Mouse (Mus musculus): ENCODE results near the gene 2310033P09Rik.
A peak's percentile ranks its signal among the peaks of the same experiment; 100 is the strongest.

Gene 2310033P09Rik

DNA sequence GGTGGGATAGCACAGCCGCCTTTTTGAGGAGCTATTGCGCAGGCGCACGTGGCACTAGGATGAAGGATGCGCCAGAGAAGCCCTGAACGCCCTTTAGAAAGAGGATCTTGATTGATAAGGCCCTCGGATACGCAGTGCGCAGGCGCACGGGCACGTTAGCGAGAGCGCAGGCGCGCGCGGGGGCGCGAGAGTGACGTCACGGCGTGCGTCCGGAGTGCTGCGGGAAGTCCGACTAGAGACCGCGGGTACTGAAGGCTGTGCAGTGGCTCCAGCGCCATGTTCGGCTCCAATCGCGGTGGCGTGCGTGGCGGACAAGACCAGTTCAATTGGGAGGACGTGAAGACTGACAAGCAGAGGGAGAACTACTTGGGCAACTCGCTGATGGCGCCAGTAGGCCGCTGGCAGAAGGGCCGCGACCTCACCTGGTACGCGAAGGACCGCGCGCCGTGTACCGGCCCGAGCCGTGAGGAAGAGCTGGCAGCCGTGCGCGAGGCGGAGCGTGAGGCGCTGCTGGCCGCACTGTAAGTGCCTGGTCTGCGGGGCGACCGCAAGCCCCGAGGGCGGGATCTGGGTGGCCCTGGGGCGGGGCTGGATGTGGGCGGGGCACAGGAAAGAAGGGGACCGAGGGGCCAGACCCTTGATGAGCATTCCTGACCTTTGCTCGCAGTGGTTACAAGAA lies at the start of gene 2310033P09Rik:
Gene 2310033P09Rik (plus strand): TSS at position 169 of the 679 bp plus-strand sequence.
- DNase-seq (ENCODE audit: low spot score in 2 of 2), result peak; percentile 93 to 94

DNA sequence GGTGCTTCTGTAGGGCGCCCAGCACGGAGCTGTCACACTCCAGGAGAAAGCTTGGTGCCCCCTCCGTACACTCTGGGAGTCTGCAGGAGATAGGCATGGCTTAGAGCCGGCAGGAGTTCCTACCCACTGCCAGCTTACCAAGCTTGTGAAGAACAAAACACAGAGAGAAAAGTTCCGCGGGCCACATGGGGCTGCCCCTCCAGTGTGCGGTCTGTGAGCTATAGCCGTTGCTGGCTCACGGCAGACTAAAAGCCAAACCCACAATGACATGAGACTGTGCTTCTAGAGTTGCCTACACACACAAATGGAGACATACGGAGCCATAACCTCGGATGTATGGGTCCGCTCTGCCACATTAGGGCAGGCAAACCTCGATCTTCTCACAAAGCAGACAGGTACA lies 49.0 kb upstream of the 2310033P09Rik start:
- DNase-seq (ENCODE audit: low spot score in 2 of 2), result no peak

DNA sequence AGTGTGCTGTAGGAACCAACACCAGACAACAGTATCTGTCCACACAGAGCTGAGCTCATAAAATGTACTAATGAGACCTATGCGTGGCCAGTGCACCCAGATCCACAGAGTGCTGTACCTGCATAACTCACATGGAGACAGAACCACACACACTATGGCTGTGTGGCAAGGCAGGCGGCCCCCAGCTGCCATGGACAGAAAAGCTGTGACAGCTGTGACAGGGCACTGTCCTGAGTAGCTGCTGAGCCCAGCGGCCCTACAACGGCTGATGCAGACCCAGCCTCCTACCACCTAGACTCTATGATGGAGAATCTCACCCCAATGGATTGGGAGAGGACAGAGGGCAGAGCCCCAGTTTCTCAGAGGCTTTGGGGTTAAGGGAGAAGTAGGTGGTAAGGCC lies 48.6 kb upstream of the 2310033P09Rik start:
- DNase-seq (ENCODE audit: low spot score in 2 of 2), result no peak

DNA sequence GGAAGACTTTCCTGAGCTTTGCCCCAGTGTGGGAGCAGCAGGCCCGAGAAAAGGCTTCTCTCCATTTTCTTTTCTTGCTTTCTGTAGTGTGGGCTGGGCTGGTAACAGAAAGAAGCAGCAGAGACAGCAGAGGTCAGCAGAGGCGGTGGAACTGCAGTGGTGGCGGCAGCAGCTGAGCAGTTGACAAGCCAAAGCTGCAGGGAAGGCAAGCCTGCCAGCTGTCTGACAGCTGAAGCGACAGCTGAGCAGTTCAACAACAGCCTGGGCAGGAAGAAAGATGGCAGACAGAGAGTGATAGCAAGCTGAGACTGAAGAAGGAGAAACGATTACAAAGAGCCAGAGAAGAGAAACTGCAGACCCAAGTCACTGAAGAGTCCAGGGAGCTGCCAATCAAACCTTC lies 46.7 kb upstream of the 2310033P09Rik start:
- DNase-seq (ENCODE audit: low spot score in 2 of 2), result no peak

DNA sequence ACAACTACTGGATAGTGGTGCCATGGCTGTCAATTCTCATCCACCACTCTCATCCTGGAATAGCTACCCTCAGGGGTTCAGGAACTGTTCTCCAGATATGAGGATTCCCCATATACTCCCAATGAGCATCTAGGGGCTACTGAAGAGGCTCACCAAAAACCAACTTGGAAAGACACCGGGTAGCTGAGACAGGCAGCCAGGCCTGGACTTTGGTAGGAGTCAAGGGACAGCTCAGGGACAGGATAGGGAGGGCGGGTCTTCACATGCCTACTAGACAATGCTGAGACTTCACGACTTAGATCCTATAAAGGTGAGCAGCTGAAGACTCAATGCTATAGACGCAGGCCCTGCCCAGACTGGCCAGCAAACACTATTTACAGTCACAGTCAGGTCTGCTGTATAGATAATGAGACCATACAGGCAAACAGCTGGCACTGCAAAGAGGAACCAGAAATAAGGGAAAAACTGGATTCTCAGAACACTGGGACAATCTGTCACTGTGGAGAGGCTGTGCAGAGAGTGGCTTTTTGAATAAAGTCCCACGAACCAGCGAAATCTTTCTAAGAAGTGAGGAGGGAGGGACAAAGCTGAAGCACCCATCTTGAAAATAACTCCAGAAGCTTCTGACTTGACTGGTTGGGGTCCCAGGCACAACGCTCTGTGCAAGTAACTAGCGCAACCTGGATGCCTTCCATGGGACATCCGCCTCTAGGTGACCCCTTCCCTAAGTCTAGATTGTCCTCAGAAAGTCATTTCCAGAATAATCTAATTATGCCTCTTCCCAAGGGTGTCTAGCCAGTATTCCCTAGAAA lies 45.5 kb upstream of the 2310033P09Rik start:
- no peak for DNase-seq (ENCODE audit: low spot score in 2 of 2)

DNA sequence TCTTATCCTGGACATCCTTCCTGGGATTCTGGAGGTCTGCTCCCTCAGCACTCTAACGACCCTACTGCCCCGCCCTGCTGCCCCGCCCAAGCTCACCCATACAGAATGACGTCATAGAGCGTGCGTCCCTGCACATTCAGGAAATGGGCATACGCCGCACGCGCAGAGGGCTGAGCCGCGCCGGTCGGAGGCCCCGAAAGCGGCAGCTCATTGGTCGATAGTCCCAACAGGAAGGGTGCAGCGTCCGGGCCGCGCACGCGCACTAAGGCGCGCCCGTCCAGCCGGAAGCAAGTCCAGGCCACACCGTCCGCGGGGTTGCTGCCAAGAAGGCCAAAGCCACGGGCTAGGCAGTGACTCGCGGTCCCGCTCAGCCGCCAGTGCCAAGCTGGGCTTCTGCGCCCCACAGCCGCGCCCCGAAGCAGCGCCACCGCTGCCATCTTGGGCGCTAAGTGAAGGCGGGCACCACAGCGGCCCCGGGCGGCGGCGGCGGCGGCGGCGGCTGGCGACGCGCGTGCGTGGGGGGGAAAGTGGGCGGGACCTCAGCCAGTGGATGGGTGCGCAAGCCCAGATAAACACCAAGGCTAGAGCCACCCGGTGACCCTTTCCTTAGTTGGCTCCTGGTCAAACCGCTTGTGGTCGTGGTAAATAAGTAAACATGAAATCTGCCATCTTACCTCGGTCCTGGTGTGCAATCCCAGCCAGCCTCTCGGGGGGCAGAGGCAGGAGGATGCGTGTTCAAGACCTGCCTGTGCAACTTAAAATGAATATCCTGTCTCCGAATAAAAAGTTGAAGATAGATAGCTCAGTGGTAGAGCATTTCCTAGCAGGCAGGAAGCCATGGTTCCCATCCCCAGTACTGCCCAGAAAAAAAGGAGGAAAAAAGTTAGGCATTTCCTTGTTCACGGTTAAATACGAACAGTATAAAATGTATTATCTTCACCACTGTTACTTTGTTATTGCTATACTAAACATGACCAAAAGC lies 44.6 kb upstream of the 2310033P09Rik start, which contains the start of gene Iba57:
Gene Iba57 (minus strand): TSS at position 485 of the 982 bp plus-strand sequence.
- peak; percentile 97 to 99 for DNase-seq (ENCODE audit: low spot score in 2 of 2)

DNA sequence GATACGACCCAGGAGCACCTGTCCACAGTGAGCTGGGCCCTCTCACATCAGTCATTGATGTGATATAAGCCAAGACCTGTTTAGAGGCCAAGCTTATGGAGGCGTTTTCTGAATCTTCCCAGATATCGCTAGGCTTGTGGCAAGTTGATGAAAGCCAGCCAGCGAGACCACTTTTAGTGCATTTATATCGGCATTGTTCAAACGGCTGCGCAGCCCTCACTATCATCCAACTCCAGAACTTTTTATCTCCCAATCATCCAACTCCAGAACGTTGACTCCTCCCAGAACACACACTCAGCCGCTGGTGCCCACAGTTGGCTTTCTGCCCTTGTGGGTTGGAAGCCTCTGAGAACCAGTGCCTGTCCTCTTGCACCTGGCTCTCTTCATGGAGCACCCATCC lies 43.7 kb upstream of the 2310033P09Rik start:
- DNase-seq (ENCODE audit: low spot score in 2 of 2), result no peak

DNA sequence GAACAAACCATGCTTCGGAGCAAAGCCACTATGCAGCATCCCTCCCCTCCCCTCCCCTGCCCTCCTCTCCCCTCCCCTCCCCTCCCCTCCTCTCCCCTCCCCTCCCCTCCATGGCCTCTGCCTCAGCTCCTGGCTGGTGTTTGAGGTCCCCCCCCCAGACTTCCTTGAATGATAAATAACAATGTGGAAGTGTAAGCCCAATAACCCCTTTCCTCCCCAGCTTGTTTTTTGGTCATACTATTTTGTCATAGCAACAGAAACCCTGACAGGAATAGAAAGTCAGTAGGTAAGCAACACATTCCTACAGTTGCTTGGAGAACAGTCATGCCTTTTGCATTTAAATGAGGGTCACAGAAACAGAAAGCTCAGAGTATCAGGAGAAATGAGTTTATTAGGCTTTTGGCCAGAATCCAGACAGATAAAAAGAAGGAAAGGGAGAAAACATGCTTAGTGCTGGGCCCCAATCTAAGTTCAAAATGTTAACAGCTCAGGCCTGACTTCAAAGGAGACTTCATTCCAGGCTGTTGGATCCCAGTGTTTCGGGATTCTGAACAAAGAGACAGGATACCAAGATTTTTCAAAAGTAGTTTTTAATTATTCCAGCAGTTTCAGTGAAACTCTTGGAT lies 42.4 kb upstream of the 2310033P09Rik start:
- no peak for DNase-seq (ENCODE audit: low spot score in 2 of 2)

DNA sequence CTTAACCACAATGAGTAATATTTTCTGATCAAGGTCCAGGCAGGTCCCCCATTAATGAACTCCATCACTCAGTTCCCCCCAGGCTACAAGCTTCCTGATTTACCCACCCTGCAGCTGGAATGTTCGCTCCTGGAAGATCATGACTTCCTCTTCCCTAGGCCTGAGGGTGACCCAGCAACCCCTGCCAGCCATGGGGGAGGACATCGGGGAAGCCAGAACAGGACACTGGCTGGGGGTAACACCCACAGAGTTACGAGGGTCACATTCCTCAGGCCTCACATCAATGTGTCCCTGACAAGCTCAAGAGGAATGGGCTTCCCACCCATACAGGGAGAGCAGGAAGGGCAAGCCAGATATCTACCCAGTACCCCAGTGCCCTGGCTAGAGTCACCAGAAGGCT lies 38.3 kb upstream of the 2310033P09Rik start:
- no peak for DNase-seq (ENCODE audit: low spot score in 2 of 2)

DNA sequence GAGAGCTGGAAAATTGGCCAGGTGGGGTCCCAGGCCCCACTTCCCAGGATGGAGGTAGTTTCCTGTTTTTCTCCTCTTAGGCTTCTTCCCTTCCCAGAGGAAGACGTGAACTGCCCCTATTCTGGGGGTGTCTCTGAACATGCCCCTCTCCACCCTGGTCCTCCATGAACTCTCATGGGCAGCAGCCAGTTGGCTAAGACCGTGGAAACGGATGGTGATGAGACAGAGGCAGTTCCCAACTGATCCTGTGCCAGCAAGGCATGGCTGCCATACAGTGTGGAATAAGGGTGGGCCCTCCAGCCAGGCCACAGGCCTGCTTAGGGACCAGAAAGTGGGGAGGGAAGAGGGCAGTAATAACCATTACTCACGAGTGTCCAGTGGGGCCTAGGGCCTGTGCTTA lies 37.6 kb upstream of the 2310033P09Rik start:
- no peak for DNase-seq (ENCODE audit: low spot score in 2 of 2)

DNA sequence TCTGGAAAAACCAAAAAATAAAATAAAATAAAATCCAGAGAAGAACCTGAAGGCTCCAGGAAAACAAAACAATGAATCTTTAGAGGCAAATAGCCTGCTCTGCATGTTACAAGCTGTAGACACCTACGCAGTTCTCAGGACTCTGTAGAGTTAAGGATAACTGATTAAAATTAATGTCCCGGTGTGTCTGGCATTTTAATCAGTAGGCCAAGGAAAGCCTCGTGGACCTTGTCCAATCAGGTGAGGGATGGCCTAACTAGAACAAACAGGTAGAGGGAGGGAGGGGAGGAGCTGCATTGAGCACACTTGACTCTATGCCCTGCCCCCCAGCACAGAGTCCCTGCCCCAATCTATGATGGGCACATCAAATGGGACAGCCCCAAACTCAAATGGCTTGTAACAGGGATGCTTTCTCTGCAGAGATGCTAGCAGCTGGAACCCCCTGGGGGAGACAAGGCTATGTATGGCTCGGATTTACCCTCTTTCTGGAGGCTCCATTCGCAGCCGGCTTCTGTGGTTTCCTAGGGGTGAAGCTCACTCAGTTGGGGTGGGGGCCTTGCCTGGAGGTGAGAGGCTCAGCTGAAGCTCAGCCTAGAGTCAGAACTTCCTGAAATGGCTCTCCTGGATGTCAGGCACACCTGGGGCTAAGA lies 33.8 kb upstream of the 2310033P09Rik start:
- no peak for DNase-seq (ENCODE audit: low spot score in 2 of 2)

DNA sequence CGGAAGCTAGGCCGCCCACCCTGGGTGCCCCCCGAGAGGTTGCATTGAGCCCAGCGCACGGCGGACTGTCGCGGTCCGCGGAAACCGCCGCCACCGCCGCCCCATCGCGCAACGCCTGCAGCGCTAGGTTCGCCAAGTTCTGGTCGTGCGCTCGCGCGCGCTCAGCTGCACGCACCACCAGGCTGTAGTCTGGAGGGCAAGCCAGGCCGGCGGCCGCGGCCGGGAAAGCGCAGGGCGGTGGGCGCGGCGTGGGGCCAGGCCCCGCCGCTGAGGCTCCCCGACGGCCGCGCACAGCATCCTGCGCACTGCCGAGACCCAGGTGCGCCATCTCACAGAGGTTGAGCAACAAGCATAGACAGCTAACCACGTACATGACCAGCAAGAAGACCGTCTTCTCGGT lies 31.6 kb upstream of the 2310033P09Rik start:
- no peak for DNase-seq (ENCODE audit: low spot score in 2 of 2)

DNA sequence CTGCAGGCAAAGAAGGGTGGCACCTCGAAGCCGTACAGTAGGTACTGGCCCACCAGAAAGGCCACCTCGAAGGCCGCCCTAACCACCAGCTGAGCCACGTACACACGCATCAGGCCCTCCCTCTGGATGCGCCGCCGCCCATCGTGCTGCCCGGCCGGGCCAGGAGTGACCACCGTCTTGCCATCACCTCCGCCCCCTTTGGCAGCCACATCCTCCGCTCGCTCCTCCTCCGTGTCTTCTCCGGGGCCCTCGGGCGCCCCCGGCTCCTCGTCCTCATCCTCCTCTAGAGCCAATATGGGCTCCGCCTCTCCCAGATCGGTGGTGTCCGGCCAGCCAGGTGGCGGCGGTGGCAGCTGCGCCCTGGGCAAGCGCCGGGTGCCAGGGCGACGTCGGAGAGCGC lies 31.2 kb upstream of the 2310033P09Rik start:
- DNase-seq (ENCODE audit: low spot score in 2 of 2), result no peak

DNA sequence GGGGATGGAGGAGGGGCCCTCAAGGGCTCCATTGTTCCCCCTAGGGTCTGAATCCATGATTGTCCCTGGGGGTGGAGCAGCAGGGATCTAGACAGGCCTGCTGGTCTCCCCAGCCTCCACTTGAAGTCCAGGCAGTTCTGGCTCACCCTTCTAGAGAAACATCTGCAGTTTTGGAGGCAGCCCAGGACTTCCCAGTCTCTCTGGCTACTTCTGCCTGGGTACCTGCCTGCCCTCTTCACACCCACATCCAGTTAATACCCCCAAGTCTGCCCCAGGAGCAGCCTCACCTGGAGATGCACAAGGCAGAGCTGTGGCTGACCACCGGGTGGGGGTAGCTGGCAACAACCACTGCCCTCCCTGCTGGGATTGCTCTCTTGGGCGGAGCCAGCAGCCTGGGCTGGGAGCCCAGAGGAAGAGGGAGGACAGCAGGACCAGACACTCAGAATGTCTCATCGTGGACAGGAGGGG lies 25.2 kb upstream of the 2310033P09Rik start, which contains the start of gene Gjc2:
Gene Gjc2 (minus strand): TSS at position 350 of the 468 bp plus-strand sequence.
- no peak for DNase-seq (ENCODE audit: low spot score in 2 of 2)

DNA sequence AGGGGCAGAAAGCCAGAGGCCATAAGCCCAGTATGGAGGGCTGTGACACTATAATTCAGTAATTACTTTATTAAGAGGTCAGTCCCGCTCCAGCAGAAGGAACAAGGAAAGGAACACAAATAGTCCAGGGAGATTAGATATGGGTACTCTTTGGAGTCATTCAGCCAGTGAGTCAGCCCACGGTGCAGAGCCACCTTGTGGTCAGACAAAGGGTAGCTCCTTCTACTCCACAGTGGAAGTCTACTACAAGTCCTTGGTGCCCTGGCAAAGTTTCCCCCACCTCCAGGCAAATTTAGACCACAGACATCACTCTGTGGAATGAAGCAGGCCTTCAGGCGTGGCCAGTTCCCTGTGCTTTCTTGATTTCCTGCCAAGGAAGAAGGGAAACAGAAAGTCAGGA lies 24.3 kb upstream of the 2310033P09Rik start:
- DNase-seq (ENCODE audit: low spot score in 2 of 2), result peak in 1 of 2 experiments; percentile 48

DNA sequence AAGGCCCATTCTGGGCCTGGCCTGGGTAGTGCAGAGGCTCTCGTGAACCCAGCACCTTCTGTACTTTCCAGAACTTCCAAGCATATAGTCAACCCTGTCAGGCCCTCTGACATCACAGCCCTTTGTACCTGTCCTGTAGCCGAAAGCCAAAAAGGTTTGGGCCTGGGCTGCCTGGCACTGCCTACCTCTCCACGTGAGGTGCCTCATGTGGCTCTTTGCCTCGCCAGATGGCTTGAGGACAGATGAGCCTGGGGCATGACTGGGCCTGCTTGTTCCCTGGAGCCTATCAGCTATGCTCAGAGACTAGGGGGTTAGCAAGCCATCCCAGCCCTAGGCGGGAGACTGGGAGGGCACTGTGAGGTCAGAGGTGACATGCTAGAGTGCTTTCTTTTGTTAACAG lies 22.6 kb upstream of the 2310033P09Rik start:
- no peak for DNase-seq (ENCODE audit: low spot score in 2 of 2)

DNA sequence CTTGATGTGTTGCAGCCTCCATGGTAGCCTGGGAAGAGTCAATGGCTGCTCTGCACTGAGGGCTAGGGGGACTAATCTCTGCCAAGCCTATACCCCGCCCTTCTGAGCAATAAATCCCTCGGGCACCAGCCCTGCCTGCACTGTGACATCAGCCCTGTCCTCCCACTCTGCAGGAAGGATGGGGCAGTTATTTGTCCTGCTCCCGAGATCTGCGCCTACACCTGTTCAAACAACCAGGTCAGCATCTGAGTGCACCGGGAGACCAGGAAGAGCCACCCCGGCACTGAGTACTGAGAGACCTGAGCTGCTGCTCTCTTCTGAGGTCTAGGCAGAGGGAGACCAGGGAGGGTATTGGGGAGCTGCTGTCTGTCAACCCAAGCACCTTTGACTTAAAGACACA lies 20.4 kb upstream of the 2310033P09Rik start:
- DNase-seq (ENCODE audit: low spot score in 2 of 2), result no peak

DNA sequence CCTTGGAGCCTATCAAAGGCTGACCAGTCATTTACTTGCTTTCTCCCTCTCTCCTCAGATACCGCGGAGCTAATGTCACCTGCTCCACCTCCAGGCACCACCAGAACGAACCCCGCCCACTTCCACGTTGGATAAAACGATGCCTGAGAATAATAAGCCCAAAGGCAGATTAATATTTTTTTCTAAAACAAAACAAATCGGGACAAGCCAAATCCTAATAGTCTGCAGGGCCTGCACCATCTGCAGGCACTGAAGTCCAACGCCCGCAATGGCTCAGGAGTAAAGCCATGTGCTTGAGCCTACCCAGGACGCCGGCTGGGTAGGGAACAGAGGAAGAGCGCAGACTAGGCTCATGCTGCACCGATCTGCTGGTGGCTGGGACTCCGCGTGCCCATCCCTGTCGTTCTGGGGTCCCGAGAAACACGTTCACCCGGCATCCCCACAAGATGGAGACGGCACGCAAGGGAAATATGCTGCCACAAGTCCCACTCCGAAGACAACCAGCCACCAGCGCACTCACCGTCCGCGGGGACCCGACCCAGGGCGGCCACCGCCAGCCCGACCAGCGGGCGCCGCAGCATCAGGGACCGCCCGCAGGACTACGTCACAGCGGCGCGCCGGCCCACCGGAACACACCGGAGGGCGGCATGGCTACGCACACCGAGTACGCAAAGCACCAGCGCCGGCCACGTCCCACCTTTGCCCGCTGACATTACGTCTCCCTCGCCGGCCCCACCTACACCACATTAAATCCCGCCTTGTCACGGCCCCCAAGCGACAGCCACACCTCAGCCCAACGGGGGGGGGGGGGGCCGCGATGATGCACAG lies 16.7 kb upstream of the 2310033P09Rik start:
- DNase-seq (ENCODE audit: low spot score in 2 of 2), result peak; percentile 86 to 87

DNA sequence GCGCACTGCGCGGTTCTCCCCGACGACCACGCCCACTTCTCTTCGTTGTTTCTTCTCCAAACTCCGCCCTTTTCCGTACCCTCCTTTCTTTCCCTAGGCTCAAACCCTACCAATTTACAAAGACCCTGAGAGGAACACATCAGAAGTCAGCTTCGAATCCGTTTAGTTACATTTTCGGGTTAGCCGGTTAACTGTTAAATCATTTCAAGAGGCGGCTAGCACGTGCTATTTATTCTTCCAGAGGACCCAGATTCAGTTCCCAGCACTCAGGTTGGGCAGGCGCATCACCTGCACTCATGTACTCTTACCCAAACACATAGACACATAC lies 16.1 kb upstream of the 2310033P09Rik start, which contains the start of gene Guk1:
Gene Guk1 (minus strand): TSS at position 154 of the 328 bp plus-strand sequence.
- no peak for DNase-seq (ENCODE audit: low spot score in 2 of 2)

DNA sequence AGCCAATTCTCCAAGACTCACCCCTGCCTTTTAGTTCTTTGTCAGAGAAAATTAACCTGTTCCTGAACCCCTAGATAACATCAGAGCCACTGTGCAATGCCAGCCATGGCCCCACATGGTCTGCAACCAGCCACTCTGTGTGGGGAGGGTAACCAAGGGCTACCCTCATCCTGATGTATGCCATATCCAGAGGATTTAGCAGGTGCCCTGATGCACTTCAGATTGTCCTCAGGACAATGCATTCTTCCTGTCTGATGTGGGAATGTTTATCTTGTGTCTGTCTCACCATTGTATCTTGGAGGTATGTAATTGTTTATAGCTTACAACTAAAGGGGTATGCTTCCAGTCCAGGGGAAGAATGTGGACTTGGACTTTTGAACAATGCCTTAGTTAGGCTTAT lies 11.9 kb upstream of the 2310033P09Rik start:
- DNase-seq (ENCODE audit: low spot score in 2 of 2), result no peak
